Mouse (Mus musculus) urinary bladder, postnatal 36 days (tissue): ENCODE measurements at regions not wholly inside any gene's neighbourhood (a gene's known extent, or its start where the extent isn't known, plus 50 kb on each side); places are given as distances from the start of the nearest gene placed in this dataset.
A peak's percentile ranks its signal among the peaks of the same experiment; 100 is the strongest.

Source experiments
- DNase-seq, 2 experiments: peaks; one replicate each; pipeline ENCODE4 v3.0.0; 2022; ENCODE audit warnings: low spot score in 2 of 2, mixed read lengths in 1 of 2

- DNase-seq: peak; percentile 77 to 84
These were observed 319.5 kb downstream of the Med13l start for GRCm38 (mm10) chr5:118879808-118880478.

GRCm38 (mm10) chr5:118880546-118880945 lies 320.1 kb downstream of the Med13l start:
- DNase-seq: peak; percentile 12 to 16

- peak; percentile 45 to 46 for DNase-seq
These were observed 321.4 kb downstream of the Med13l start for GRCm38 (mm10) chr5:118881886-118882285.

- DNase-seq: no peak
These were observed 327.7 kb downstream of the Med13l start for GRCm38 (mm10) chr5:118888131-118888530.

GRCm38 (mm10) chr5:118891131-118891530 lies 330.7 kb downstream of the Med13l start:
- no peak for DNase-seq

- DNase-seq: peak; percentile 9 to 24
These were observed 347.7 kb downstream of the Med13l start for GRCm38 (mm10) chr5:118908224-118908623.

GRCm38 (mm10) chr5:118909756-118910155 lies 349.3 kb downstream of the Med13l start:
- peak in 1 of 2 experiments; percentile 15 for DNase-seq

- no peak for DNase-seq
These were observed 353.8 kb downstream of the Med13l start for GRCm38 (mm10) chr5:118914191-118914750.

GRCm38 (mm10) chr5:118923357-118923756 lies 362.9 kb downstream of the Med13l start:
- peak; percentile 27 to 51 for DNase-seq

- no peak for DNase-seq
These were observed 368.6 kb downstream of the Med13l start for GRCm38 (mm10) chr5:118929037-118929436.

- DNase-seq: peak in 1 of 2 experiments; percentile 27
These were observed 369.6 kb downstream of the Med13l start for GRCm38 (mm10) chr5:118929990-118930501.

GRCm38 (mm10) chr5:118939336-118940039 lies 379.0 kb downstream of the Med13l start:
- no peak for DNase-seq

GRCm38 (mm10) chr5:118944256-118944655 lies 383.8 kb downstream of the Med13l start:
- DNase-seq: no peak

GRCm38 (mm10) chr5:118946090-118946489 lies 385.6 kb downstream of the Med13l start:
- no peak for DNase-seq

GRCm38 (mm10) chr5:118946994-118947393 lies 386.5 kb downstream of the Med13l start:
- DNase-seq: no peak

- DNase-seq: no peak
These were observed 387.8 kb downstream of the Med13l start for GRCm38 (mm10) chr5:118948119-118948786.

GRCm38 (mm10) chr5:118951067-118951466 lies 390.6 kb downstream of the Med13l start:
- DNase-seq: peak in 1 of 2 experiments; percentile 31

GRCm38 (mm10) chr5:118960521-118961001 lies 400.1 kb downstream of the Med13l start:
- no peak for DNase-seq

GRCm38 (mm10) chr5:118961091-118961490 lies 400.6 kb downstream of the Med13l start:
- DNase-seq: no peak

GRCm38 (mm10) chr5:118962152-118962551 lies 401.7 kb downstream of the Med13l start:
- DNase-seq: no peak

- no peak for DNase-seq
These were observed 402.5 kb downstream of the Med13l start for GRCm38 (mm10) chr5:118963001-118963400.

GRCm38 (mm10) chr5:118966901-118967300 lies 406.4 kb downstream of the Med13l start:
- no peak for DNase-seq
